ENCODE assay signal across 15 mouse cellular contexts in genomic region chr7:28931695-28932039, GRCm38 (mm10). TPM values are rescaled to one million over a fixed set of nuclear protein-coding genes. Genes with fewer than 3 reads are reported as not detected.
DNase-seq lines count a peak whose midpoint lies in the region; ATAC-seq and TF ChIP-seq lines count a peak whose summit lies in the region.
"Had no signal": no experiment of that assay in that cellular context is flagged by ENCODE, and none has a peak within 500 bp of the region (broad histone marks: within the 10 kb centered on the region; RNA-seq: fewer than 3 reads in every experiment).

No protein-coding gene starts in this region.

- no peaks in the 10 kb centered on the region for H3K9me3 ChIP-seq in heart, embryonic 15.5 days (replicated peaks)
- no peaks in the 10 kb centered on the region for H3K9me3 ChIP-seq in liver, postnatal 0 days (ENCODE audit: low read length)
- H3K9me3 ChIP-seq in liver, embryonic 11.5 days (ENCODE audit: control insufficient read depth, low read length) = no peaks in the 10 kb centered on the region
- no peaks in the 10 kb centered on the region for H3K9me3 ChIP-seq in intestine, postnatal 0 days (ENCODE audit: control insufficient read depth)
- H3K9me3 ChIP-seq in stomach, embryonic 14.5 days (ENCODE audit: control insufficient read depth, low read depth, low read length) = no peaks in the 10 kb centered on the region
- H3K9me3 ChIP-seq: midbrain, embryonic 15.5 days; neural tube, embryonic 13.5 days had no signal

- no peak overlapping the region for H3K4me2 ChIP-seq in heart, embryonic 15.5 days
- no peak overlapping the region for H3K4me2 ChIP-seq in liver, postnatal 0 days (ENCODE audit: low read depth, low read length)
- no peak overlapping the region for H3K4me2 ChIP-seq in liver, embryonic 11.5 days
- H3K4me2 ChIP-seq in intestine, postnatal 0 days (replicated peaks; ENCODE audit: low read depth) = peak overlapping the region; percentile 45; the same call in 1 of the 2 replicates
- H3K4me2 ChIP-seq in stomach, embryonic 14.5 days (replicated peaks; ENCODE audit: low read depth, low read length) = no peak overlapping the region
- H3K4me2 ChIP-seq: midbrain, embryonic 15.5 days; neural tube, embryonic 13.5 days had no signal

- H3K9ac ChIP-seq in heart, embryonic 15.5 days = no peak overlapping the region
- H3K9ac ChIP-seq in liver, postnatal 0 days (replicated peaks) = no peak overlapping the region
- H3K9ac ChIP-seq in liver, embryonic 11.5 days (ENCODE audit: low read depth, low read length) = no peak overlapping the region
- 0 out of 2 replicates have a peak overlapping the region, but pooled peaks have one; percentile 26 for H3K9ac ChIP-seq in intestine, postnatal 0 days (ENCODE audit: low read depth, low read length)
- no peak overlapping the region for H3K9ac ChIP-seq in stomach, embryonic 14.5 days (replicated peaks; ENCODE audit: low read depth, low read length)
- H3K9ac ChIP-seq: midbrain, embryonic 15.5 days; neural tube, embryonic 13.5 days had no signal

- H3K27ac ChIP-seq in heart, embryonic 15.5 days = peak overlapping the region; percentile 65
- peak overlapping the region; percentile 73 for H3K27ac ChIP-seq in liver, postnatal 0 days (ENCODE audit: low read depth)
- H3K27ac ChIP-seq in liver, embryonic 11.5 days (ENCODE audit: low read depth, low read length) = no peak overlapping the region
- peak overlapping the region; percentile 94 for H3K27ac ChIP-seq in intestine, postnatal 0 days (ENCODE audit: low read depth, low read length)
- H3K27ac ChIP-seq in stomach, embryonic 14.5 days (ENCODE audit: low read length) = peak overlapping the region; percentile 61; the same call in 1 of the 2 replicates
- H3K27ac ChIP-seq: macrophage; midbrain, embryonic 15.5 days had no signal

- no peak for ATAC-seq in heart, embryonic 15.5 days (replicated peaks; ENCODE audit: insufficient number of reproducible peaks, insufficient read depth, low FRiP score, low read depth)
- ATAC-seq in liver, postnatal 0 days = no peak
- ATAC-seq in liver, embryonic 11.5 days (replicated peaks; ENCODE audit: low FRiP score) = no peak
- no peak for ATAC-seq in intestine, postnatal 0 days
- ATAC-seq in stomach, embryonic 14.5 days (ENCODE audit: insufficient number of reproducible peaks, insufficient read depth, low FRiP score, low read depth) = 0 out of 2 replicates have a peak, but pooled peaks have one; percentile 2
- ATAC-seq: CD4-positive, CD25-positive, alpha-beta regulatory T cell, adult 4 months; midbrain, embryonic 15.5 days had no signal

- H3K36me3 ChIP-seq in heart, embryonic 15.5 days = no peaks in the 10 kb centered on the region
- peaks cover 9% of the 10 kb centered on the region; the same call in 1 of the 2 replicates for H3K36me3 ChIP-seq in liver, postnatal 0 days (replicated peaks; ENCODE audit: insufficient read depth, low read length)
- peaks cover 5% of the 10 kb centered on the region; the same call in 1 of the 2 replicates for H3K36me3 ChIP-seq in liver, embryonic 11.5 days (ENCODE audit: control insufficient read depth, insufficient read depth, low read length)
- H3K36me3 ChIP-seq in intestine, postnatal 0 days (ENCODE audit: control insufficient read depth, insufficient read depth) = peaks cover 3% of the 10 kb centered on the region
- no peaks in the 10 kb centered on the region; the same call in 1 of the 2 replicates for H3K36me3 ChIP-seq in stomach, embryonic 14.5 days (ENCODE audit: control insufficient read depth, insufficient read depth, low read length)
- H3K36me3 ChIP-seq: midbrain, embryonic 15.5 days had no signal

- DNase-seq in heart, adult 18-20 months = no peak
- DNase-seq in liver, postnatal 0 days = no peak
- no peak for DNase-seq in liver, embryonic 11.5 days (ENCODE audit: low spot score)
- no peak for DNase-seq in T-cell, adult 2 months (ENCODE audit: low spot score)
- no peak for DNase-seq in left cerebral cortex, postnatal 14 days (ENCODE audit: low spot score in 2 of 2)

- H3K4me3 ChIP-seq in heart, embryonic 15.5 days = no peak overlapping the region
- no peak overlapping the region for H3K4me3 ChIP-seq in liver, postnatal 0 days (ENCODE audit: low read depth, low read length)
- no peak overlapping the region for H3K4me3 ChIP-seq in liver, embryonic 11.5 days (ENCODE audit: low read depth, low read length)
- no peak overlapping the region for H3K4me3 ChIP-seq in intestine, postnatal 0 days (ENCODE audit: low read depth, low read length)
- H3K4me3 ChIP-seq in stomach, embryonic 14.5 days (ENCODE audit: low read depth, low read length) = no peak overlapping the region
- H3K4me3 ChIP-seq: left cerebral cortex, adult 2 months; midbrain, embryonic 15.5 days; neural tube, embryonic 13.5 days had no signal

- no peak for TF ChIP-seq EP300 in liver, postnatal 0 days (IDR thresholded peaks at IDR 0.05; ENCODE audit: low read depth)

- no peaks in the 10 kb centered on the region for H3K27me3 ChIP-seq in heart, embryonic 15.5 days
- H3K27me3 ChIP-seq in liver, postnatal 0 days (ENCODE audit: insufficient read depth, low read length) = no peaks in the 10 kb centered on the region
- no peaks in the 10 kb centered on the region for H3K27me3 ChIP-seq in liver, embryonic 11.5 days (replicated peaks; ENCODE audit: control insufficient read depth, insufficient read depth, low read length)
- no peaks in the 10 kb centered on the region for H3K27me3 ChIP-seq in intestine, postnatal 0 days (replicated peaks; ENCODE audit: control insufficient read depth, insufficient read depth, low read length)
- no peaks in the 10 kb centered on the region for H3K27me3 ChIP-seq in stomach, embryonic 14.5 days (ENCODE audit: control insufficient read depth, insufficient read depth, low read length)
- H3K27me3 ChIP-seq: midbrain, embryonic 15.5 days; neural tube, embryonic 13.5 days; Patski had no signal

- WGBS in heart, embryonic 15.5 days = 60% methylated on average over 4 of the region's 4 CpGs
- 81% methylated on average over 4 of the region's 4 CpGs for WGBS in liver, postnatal 0 days (ENCODE audit: insufficient replicate concordance)
- 84% methylated on average over 4 of the region's 4 CpGs for WGBS in liver, embryonic 11.5 days
- WGBS in intestine, postnatal 0 days = 35% methylated on average over 4 of the region's 4 CpGs
- 72% methylated on average over 4 of the region's 4 CpGs for WGBS in stomach, embryonic 14.5 days

- intact Hi-C loops in left cerebral cortex, postnatal 14 days (cut with DNase I) = no loop called here

- H3K4me1 ChIP-seq in heart, embryonic 15.5 days (replicated peaks) = peaks cover 75% of the 10 kb centered on the region
- peaks cover 56% of the 10 kb centered on the region for H3K4me1 ChIP-seq in liver, postnatal 0 days (ENCODE audit: insufficient read depth)
- H3K4me1 ChIP-seq in liver, embryonic 11.5 days (replicated peaks; ENCODE audit: control insufficient read depth, insufficient read depth, low read length) = peaks cover 53% of the 10 kb centered on the region
- H3K4me1 ChIP-seq in intestine, postnatal 0 days (replicated peaks; ENCODE audit: control insufficient read depth, insufficient read depth, low read length) = peaks cover 29% of the 10 kb centered on the region
- H3K4me1 ChIP-seq in stomach, embryonic 14.5 days (ENCODE audit: control insufficient read depth, insufficient read depth, low read length) = peaks cover 49% of the 10 kb centered on the region

- TF ChIP-seq CTCF in liver, postnatal 0 days (IDR thresholded peaks at IDR 0.05; ENCODE audit: low read depth) = no peak
- peak; percentile 42 for TF ChIP-seq CTCF in intestine, postnatal 0 days (IDR thresholded peaks at IDR 0.05; ENCODE audit: low read depth)

RNA-seq across cellular contexts. Expression of gene Actn4, which starts 30.5 kb away (rescaled TPM):
- polyA plus RNA-seq in heart, embryonic 15.5 days (2015; fragmentation: Nextera tagmentation; extraction: Ambion mirVana) = 236 and 281 TPM in 2 replicates
- 10 to 100 TPM; 64.7 to 66.4 TPM for total RNA-seq in heart, adult 18-20 months (2021)
- polyA plus RNA-seq in liver, postnatal 0 days (2015; fragmentation: Nextera tagmentation; extraction: Ambion mirVana) = 76.3 and 81.2 TPM in 2 replicates
- polyA plus RNA-seq in liver, embryonic 11.5 days (2014; fragmentation: Nextera tagmentation; extraction: Ambion mirVana) = 191 and 209 TPM in 2 replicates
- polyA plus RNA-seq in intestine, postnatal 0 days (2015; fragmentation: Nextera tagmentation; extraction: Ambion mirVana) = 293 and 319 TPM in 2 replicates
- polyA plus RNA-seq in stomach, embryonic 14.5 days (2014; fragmentation: Nextera tagmentation; extraction: Ambion mirVana) = 272 and 280 TPM in 2 replicates
- total RNA-seq in left cerebral cortex, postnatal 14 days (2021) = 100 to 1,000 TPM; 177 to 205 TPM

RNA-seq across cellular contexts. Expression of gene Eif3k, which starts 50.0 kb away (rescaled TPM):
- 239 and 261 TPM in 2 replicates for polyA plus RNA-seq in heart, embryonic 15.5 days (2015; fragmentation: Nextera tagmentation; extraction: Ambion mirVana)
- 100 to 1,000 TPM; 166 to 176 TPM for total RNA-seq in heart, adult 18-20 months (2021)
- 162 and 166 TPM in 2 replicates for polyA plus RNA-seq in liver, postnatal 0 days (2015; fragmentation: Nextera tagmentation; extraction: Ambion mirVana)
- polyA plus RNA-seq in liver, embryonic 11.5 days (2014; fragmentation: Nextera tagmentation; extraction: Ambion mirVana) = 421 and 425 TPM in 2 replicates
- polyA plus RNA-seq in intestine, postnatal 0 days (2015; fragmentation: Nextera tagmentation; extraction: Ambion mirVana) = 282 and 286 TPM in 2 replicates
- polyA plus RNA-seq in stomach, embryonic 14.5 days (2014; fragmentation: Nextera tagmentation; extraction: Ambion mirVana) = 413 and 444 TPM in 2 replicates
- 100 to 1,000 TPM; 163 to 174 TPM for total RNA-seq in left cerebral cortex, postnatal 14 days (2021)

RNA-seq across cellular contexts. Expression of gene Map4k1, which starts 50.2 kb away (rescaled TPM):
- 2.8 and 7.6 TPM in 2 replicates for polyA plus RNA-seq in heart, embryonic 15.5 days (2015; fragmentation: Nextera tagmentation; extraction: Ambion mirVana)
- 1 to 10 TPM in 1 of 2 experiments, under 1 TPM in 1; 0.45 to 4.2 TPM for total RNA-seq in heart, adult 18-20 months (2021)
- 11.9 and 16.5 TPM in 2 replicates for polyA plus RNA-seq in liver, postnatal 0 days (2015; fragmentation: Nextera tagmentation; extraction: Ambion mirVana)
- 50.7 and 53.2 TPM in 2 replicates for polyA plus RNA-seq in liver, embryonic 11.5 days (2014; fragmentation: Nextera tagmentation; extraction: Ambion mirVana)
- 1.5 and 1.6 TPM in 2 replicates for polyA plus RNA-seq in intestine, postnatal 0 days (2015; fragmentation: Nextera tagmentation; extraction: Ambion mirVana)
- 8.5 and 11.3 TPM in 2 replicates for polyA plus RNA-seq in stomach, embryonic 14.5 days (2014; fragmentation: Nextera tagmentation; extraction: Ambion mirVana)
- 1 to 10 TPM; 2.0 to 3.7 TPM for total RNA-seq in left cerebral cortex, postnatal 14 days (2021)

RNA-seq across cellular contexts. Expression of gene Capn12, which starts 50.4 kb away (rescaled TPM):
- 0.33 and 0.42 TPM in 2 replicates for polyA plus RNA-seq in heart, embryonic 15.5 days (2015; fragmentation: Nextera tagmentation; extraction: Ambion mirVana)
- total RNA-seq in heart, adult 18-20 months (2021) = under 1 TPM; 0.31 to 0.35 TPM
- polyA plus RNA-seq in liver, postnatal 0 days (2015; fragmentation: Nextera tagmentation; extraction: Ambion mirVana) = 0.09 and 0.23 TPM in 2 replicates
- 0.21 and 0.37 TPM in 2 replicates for polyA plus RNA-seq in liver, embryonic 11.5 days (2014; fragmentation: Nextera tagmentation; extraction: Ambion mirVana)
- polyA plus RNA-seq in intestine, postnatal 0 days (2015; fragmentation: Nextera tagmentation; extraction: Ambion mirVana) = 0.25 and 0.37 TPM in 2 replicates
- polyA plus RNA-seq in stomach, embryonic 14.5 days (2014; fragmentation: Nextera tagmentation; extraction: Ambion mirVana) = 0.67 and 1.1 TPM in 2 replicates
- 1 to 10 TPM in 1 of 2 experiments, under 1 TPM in 1; 0.59 to 1.3 TPM for total RNA-seq in left cerebral cortex, postnatal 14 days (2021)
- total RNA-seq: hematopoietic stem cell, adult 5-6 weeks had no signal
- polyA plus RNA-seq: CD4-positive, CD25-positive, alpha-beta regulatory T cell, adult 4 months had no signal
